Mouse (Mus musculus) heart, postnatal 0 days (tissue): ENCODE measurements around the gene Hdac4. TPM values are rescaled to one million over a fixed set of nuclear protein-coding genes. Genes with fewer than 3 reads are reported as not detected.

Experiments
- ATAC-seq: fragments of 200-750 bp; cut with Nextera tagmentation; 2 replicates; pipeline ENCODE4 v1.8.0; 2017; ENCODE audit warnings: low read depth, moderate number of reproducible peaks, moderate library complexity; ENCODE audit not compliant: insufficient read depth
- DNase-seq: peaks from one replicate; pipeline ENCODE4 v3.0.0-alpha.2; 2016; ENCODE audit warnings: low spot score
- H3K27ac ChIP-seq: fragments of 300-500 bp; sonication (generic); 2 replicates; pipeline ENCODE4 v1.5.1; 2014; ENCODE audit warnings: low read depth, mild to moderate bottlenecking
- H3K27me3 ChIP-seq: fragments of 300-500 bp; sonication (generic); 2 replicates; pipeline ENCODE4 v1.6.1; 2014; ENCODE audit warnings: low read length, mixed read lengths; ENCODE audit not compliant: control insufficient read depth, insufficient read depth
- H3K36me3 ChIP-seq: fragments of 300-500 bp; sonication (generic); replicated peaks from 2 replicates; pipeline ENCODE4 v1.6.1; 2014; ENCODE audit warnings: low read length, mixed read lengths; ENCODE audit not compliant: control insufficient read depth, insufficient read depth
- H3K4me1 ChIP-seq: fragments of 300-500 bp; sonication (generic); 2 replicates; pipeline ENCODE4 v1.6.1; 2014; ENCODE audit warnings: antibody characterized with exemption; ENCODE audit not compliant: control insufficient read depth, insufficient read depth
- H3K4me2 ChIP-seq: fragments of 300-500 bp; sonication (generic); 2 replicates; pipeline ENCODE4 v1.6.1; 2014; ENCODE audit warnings: low read depth, mild to moderate bottlenecking, low read length, moderate library complexity
- H3K4me3 ChIP-seq: fragments of 300-500 bp; sonication (generic); 2 replicates; pipeline ENCODE4 v1.5.1; 2014; ENCODE audit warnings: low read depth, low read length
- H3K9ac ChIP-seq: fragments of 300-500 bp; sonication (generic); replicated peaks from 2 replicates; pipeline ENCODE4 v1.6.1; 2014; ENCODE audit warnings: low read depth, low read length, mixed read lengths
- H3K9me3 ChIP-seq: fragments of 300-500 bp; sonication (generic); replicated peaks from 2 replicates; pipeline ENCODE4 v1.6.1; 2016; ENCODE audit warnings: low read length; ENCODE audit not compliant: control insufficient read depth
- CTCF ChIP-seq: IDR thresholded peaks from 2 replicates; pipeline ENCODE4 v1.5.1; 2016; ENCODE audit warnings: antibody characterized with exemption, control low read depth, low read depth
- EP300 ChIP-seq: IDR thresholded peaks from 2 replicates; pipeline ENCODE4 v1.6.1; 2016; ENCODE audit warnings: antibody characterized with exemption, low read depth
- WGBS: fragments of 180-500 bp; shearing (Covaris S2); extraction: QIAGEN DNeasy Blood & Tissue Kit; methylation state at CpG from one replicate; pipeline ENCODE4 v1.1.7; 2014; 5-methylcytosine and 5-hydroxymethylcytosine counted together
- polyA plus RNA-seq: library from polyadenylated mRNA; unstranded; fragments of >200 nt; fragmentation: Nextera tagmentation; extraction: Ambion mirVana; gene quantifications from 2 replicates; pipeline ENCODE4 v1.2.1, GENCODE M21; 2015
- total RNA-seq: library from RNA; depleted of rRNA; stranded (reverse); fragments of >200 nt; gene quantifications from 2 replicates; pipeline ENCODE4 v1.2.3, GENCODE M21; 2014; ENCODE audit warnings: low replicate concordance

Gene Hdac4
- total and polyA plus RNA-seq, 2 experiments from 2014 or later: 6.8 to 13.0 TPM

DNA sequence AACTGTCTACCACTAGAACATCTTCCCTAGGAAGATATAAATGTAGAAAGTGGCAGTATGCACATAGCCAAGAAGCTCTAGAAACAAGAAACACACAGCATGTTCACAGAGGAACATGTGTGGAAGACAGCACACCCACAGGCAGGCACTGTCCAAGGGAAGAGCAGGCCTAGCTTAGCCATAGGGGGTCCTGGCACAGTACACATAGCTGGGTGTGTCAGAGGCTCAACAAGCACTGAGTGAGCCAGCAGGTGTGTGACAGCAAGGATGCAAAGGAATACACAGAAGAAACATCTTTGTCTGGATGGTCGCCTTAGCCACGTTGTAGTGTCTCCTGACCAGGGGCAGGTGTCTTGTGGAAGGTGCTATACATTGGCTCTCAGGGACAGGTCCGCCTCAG is 132.2 kb downstream of the Hdac4 start:
- TF ChIP-seq CTCF (no peak), EP300 (no peak)
- Histone ChIP-seq H3K27ac (no peak overlapping the region), H3K4me1 (0 out of 2 replicates have a peak, but pooled peaks cover 3% of the 10 kb centered on the region), H3K4me3 (no peak overlapping the region), H3K36me3 (no peaks in the 10 kb centered on the region), H3K4me2 (no peak overlapping the region), H3K9me3 (no peaks in the 10 kb centered on the region), H3K9ac (no peak overlapping the region), H3K27me3 (no peaks in the 10 kb centered on the region)
- ATAC-seq (no peak), DNase-seq (no peak)
- WGBS: 87% methylated on average over 3 of the region's 3 CpGs

DNA sequence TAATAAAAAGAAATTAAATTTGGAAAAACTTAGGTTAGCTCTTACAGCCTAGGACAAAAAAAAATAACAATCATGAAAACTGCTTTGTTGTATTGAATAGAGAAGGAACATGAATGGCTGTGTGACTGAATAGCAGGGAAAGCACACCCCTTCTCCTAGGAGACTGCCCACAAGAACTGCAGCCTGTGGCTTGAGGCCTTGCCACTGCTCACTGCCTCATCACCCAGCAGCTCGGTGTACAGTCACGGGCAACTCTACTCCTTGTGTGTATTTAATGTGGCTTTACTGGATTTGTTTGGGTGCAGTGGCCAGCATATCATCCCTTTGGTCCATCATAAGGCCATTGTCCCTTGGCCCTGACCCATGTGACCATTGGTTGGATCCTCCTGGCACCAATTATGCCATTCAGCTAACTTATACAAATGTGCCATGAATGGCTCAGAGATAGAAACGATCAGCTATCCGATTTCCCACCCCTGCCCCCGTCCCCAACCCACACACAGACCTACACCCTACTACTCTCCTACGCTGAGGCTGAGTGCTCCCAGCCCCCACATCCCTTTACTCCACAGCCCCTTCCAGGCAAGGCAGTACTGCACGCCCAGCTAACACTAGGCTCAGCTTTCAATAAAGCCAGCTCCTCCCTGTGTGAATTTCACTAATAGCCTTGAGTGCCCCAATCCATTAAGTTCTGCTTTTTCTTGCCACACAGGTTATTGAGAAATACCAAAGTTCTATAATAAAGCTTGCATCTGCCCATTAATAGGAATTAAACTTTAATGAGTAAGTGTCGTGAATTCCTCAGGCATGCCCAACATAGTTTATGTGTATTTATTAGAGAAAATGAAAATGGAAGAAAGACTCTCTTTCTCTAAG is 134.1 kb downstream of the Hdac4 start:
- TF ChIP-seq CTCF: no peak
- no peak for TF ChIP-seq EP300
- Histone ChIP-seq H3K9me3 (no peaks in the 10 kb centered on the region), H3K4me2 (no peak overlapping the region), H3K4me1 (0 out of 2 replicates have a peak, but pooled peaks cover 4% of the 10 kb centered on the region), H3K27me3 (no peaks in the 10 kb centered on the region), H3K36me3 (no peaks in the 10 kb centered on the region), H3K4me3 (no peak overlapping the region), H3K27ac (no peak overlapping the region), H3K9ac (no peak overlapping the region)
- DNase-seq: no peak
- WGBS: 78% methylated on average over 8 of the region's 8 CpGs
- no peak for ATAC-seq

DNA sequence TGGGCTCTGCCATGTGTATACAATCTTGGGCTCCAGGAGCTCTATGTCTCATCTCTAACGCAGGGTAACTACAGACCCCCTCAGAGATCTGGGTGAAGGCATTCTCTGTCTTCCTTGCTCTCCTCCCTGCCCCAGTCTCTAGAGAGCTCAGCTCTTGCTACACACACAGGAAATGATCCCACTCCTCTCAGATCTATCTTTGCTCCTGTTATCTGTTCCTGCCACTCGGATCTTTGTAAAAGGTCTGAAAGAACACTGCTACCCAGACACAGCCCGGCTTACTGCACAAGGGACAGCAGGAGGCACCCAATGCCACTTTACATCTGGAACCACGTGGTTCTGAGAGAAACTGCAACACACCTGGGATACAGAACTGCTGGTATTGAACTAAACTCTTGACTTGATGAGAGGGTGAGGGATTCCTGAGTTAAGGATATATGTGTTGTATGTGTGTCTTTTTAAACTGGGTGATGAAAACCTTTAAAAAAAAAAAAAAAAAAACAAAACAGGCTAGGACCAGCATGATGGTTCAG is 134.9 kb downstream of the Hdac4 start:
- TF ChIP-seq CTCF (0 out of 2 replicates have a peak, but pooled peaks have one; percentile 6), EP300 (no peak)
- WGBS: 48% methylated on average over 4 of the region's 4 CpGs
- no peak for DNase-seq

GRCm38 (mm10) chr1:92059571-92059970 is 135.9 kb downstream of the Hdac4 start:
- H3K4me1 ChIP-seq: peaks cover 21% of the 10 kb centered on the region
- no peak overlapping the region for H3K4me3 ChIP-seq
- H3K9me3 ChIP-seq: no peaks in the 10 kb centered on the region
- H3K4me2 ChIP-seq: no peak overlapping the region
- H3K27ac ChIP-seq: no peak overlapping the region
- TF ChIP-seq EP300: no peak
- no peak for TF ChIP-seq CTCF
- H3K9ac ChIP-seq: no peak overlapping the region
- H3K36me3 ChIP-seq: no peaks in the 10 kb centered on the region
- no peak for ATAC-seq
- no peaks in the 10 kb centered on the region for H3K27me3 ChIP-seq
- WGBS: 93% methylated on average over 1 of the region's 1 CpGs
- no peak for DNase-seq

More for the DNA sequence above, 134.9 kb downstream of the Hdac4 start:
- Histone ChIP-seq H3K4me2 (no peak overlapping the region), H3K9ac (no peak overlapping the region), H3K4me1 (0 out of 2 replicates have a peak, but pooled peaks cover 10% of the 10 kb centered on the region), H3K27me3 (no peaks in the 10 kb centered on the region), H3K4me3 (no peak overlapping the region), H3K9me3 (no peaks in the 10 kb centered on the region), H3K36me3 (no peaks in the 10 kb centered on the region), H3K27ac (no peak overlapping the region)
- no peak for ATAC-seq

DNA sequence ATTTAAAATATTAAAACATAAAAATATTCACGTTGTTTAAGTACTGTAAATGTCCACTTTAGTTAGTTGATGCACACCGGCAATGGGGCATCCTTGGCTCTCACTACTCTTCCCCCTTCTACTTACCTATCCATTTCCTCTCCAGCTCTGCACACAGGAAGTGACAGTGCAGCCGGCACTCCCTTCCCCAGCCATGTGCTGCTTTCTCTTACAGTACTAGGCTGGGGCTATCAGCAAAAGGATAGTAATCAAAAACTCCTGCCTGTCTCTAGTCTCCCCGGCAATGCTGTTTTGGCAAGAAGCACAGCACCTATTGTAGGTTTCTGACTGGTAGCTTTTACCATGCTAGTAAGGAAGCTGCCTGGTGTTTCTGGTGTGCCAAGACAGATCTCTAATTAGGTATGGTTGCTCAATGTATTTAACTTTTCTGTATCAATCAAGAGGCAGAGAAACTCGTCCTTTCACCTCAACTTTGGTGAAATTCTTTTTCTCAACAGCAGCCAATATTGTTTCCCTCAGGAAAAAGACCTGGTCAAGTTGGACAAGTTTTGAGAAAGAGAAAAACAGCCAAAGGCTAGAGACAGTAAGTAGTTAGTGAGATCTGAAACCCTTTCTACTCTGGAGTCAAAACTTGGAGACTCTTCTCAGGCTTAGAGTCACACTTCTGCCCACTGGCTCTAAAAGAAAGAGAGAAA is 136.6 kb downstream of the Hdac4 start:
- Histone ChIP-seq H3K4me2 (no peak overlapping the region), H3K27me3 (no peaks in the 10 kb centered on the region), H3K4me1 (peaks cover 22% of the 10 kb centered on the region), H3K9ac (no peak overlapping the region), H3K9me3 (no peaks in the 10 kb centered on the region), H3K27ac (no peak overlapping the region), H3K4me3 (no peak overlapping the region), H3K36me3 (no peaks in the 10 kb centered on the region)
- 64% methylated on average over 5 of the region's 5 CpGs for WGBS
- DNase-seq (no peak), ATAC-seq (no peak)
- TF ChIP-seq EP300 (no peak), CTCF (no peak)
